Mouse (Mus musculus): Measurements from ENCODE around the gene Arhgap44. TPM values are rescaled to one million over a fixed set of nuclear protein-coding genes. Genes with fewer than 3 reads are reported as not detected.

The Arhgap44 gene
- total RNA-seq, 2 experiments from 2014 or later, result 6.0 to 7.7 TPM

DNA sequence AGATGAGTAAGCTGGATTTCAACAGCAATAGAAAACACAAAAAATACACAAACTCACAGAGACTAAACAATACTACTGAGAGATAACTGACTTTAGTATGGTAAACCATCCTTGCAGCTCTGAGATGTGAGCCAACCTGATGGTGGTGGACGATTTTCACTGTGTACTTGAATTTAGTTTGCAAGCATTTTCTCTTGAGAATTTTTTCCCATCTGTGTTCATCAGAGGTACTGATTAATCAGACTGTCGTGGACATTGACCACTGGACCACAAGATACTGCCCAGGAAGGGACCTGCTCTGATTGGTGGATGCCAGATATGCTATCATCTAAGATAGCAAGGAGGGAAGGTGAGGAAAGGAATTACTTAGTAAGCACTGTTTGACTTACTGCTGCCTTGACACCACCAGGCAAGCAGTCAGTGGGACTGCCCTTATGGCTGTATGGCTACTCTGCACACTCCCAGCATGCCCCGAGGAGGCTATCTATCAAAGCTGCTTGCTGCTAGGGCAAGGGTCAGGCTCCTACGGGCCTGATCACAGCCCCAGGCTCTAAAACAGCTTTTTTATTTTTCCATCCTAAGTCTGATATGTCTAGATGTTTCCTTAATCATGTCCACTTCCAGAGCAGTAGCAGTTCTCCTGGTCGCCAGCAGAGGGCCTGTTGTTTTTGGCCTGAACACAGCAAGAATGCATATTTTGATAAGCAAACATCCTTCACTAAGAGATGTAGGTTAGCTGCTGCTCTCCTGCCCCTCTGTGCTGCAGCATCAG lies 74.1 kb downstream of the Arhgap44 start:
- peak; percentile 57 for DNase-seq

GRCm38 (mm10) chr11:65080761-65081160 lies 82.0 kb downstream of the Arhgap44 start:
- no peak for DNase-seq

- no peak for DNase-seq
Measured at GRCm38 (mm10) chr11:65080274-65080673, 82.5 kb downstream of the Arhgap44 start.

DNA sequence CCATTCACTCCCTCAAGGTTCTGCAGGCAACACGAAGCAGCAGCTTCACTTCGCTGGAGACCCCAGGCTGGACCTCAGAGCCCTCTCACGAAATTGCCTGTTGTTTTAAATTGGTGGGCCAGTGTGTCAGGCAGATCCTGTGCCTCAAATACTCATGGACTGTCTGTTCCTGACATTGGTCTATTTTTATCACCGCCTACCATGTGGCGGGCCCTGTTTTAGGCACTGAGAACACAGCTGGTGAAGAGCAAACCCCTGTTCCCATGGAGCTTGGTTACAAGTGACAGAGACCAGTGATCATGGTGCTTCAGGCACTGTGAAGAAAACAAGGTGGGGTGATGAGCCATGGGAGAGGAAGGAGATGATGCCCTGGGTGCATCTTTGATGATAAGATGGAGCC lies 93.2 kb downstream of the Arhgap44 start:
- no peak for DNase-seq

DNA sequence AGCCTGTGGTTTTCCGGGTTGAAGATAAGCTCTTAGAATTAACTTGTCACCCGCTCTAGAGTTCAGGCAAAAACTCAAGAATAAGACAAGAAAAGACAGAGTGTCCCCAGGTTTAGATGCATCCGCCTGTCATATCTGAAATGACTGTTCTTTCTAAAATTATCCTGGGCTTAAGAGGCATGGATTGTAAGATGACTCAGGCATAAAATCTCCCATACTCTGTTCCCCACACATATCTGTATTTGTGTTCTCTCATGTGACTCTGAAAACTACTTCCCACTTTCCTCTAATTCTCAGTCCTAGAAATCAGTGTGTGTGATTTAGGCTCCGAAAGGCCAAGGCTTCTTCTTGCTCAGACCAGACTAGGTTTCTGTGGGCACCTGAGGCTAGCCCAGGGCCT lies 93.7 kb downstream of the Arhgap44 start:
- no peak for DNase-seq

DNA sequence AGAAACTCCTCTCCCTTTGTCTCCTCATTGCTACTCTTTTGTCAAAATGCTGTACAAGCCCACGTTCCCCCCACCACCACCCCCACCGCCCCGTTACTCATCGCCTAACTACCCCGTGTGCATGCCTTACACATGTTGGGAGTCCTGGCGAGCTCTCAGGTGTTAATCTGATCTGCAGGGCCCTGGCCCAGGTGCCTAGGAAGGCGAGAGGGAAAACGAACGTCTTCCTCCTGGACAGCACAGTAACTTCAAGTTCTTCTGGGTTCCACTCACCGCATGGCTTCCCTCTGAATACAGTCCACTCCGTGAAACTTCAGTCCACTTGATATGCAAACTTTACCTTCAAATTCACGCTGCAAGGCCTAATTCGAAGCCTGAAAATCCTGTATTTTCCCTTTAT lies 97.6 kb downstream of the Arhgap44 start:
- no peak for DNase-seq

DNA sequence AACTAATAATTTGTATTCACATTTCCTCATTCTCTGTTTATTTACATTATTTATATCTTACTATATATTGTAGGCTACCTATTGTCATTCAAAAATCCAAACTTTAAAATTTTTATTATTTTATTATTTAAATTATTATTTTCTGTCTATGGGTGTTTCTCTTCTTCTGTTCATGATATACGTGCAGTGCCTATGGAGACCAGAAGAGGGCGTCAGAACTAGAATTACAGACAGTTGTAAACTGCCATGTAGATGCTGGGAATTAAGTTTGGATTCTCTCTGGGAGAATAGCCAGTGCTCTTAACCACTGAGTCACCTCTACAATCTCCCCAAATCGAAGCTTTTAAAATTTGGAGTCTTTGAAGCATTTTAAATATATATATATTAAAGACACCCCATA lies 101.3 kb downstream of the Arhgap44 start:
- DNase-seq, result no peak

- no peak for DNase-seq
Measured at GRCm38 (mm10) chr11:65059531-65059930, 103.2 kb downstream of the Arhgap44 start.

- DNase-seq, result no peak
Measured at GRCm38 (mm10) chr11:65058224-65058908, 104.4 kb downstream of the Arhgap44 start.

DNA sequence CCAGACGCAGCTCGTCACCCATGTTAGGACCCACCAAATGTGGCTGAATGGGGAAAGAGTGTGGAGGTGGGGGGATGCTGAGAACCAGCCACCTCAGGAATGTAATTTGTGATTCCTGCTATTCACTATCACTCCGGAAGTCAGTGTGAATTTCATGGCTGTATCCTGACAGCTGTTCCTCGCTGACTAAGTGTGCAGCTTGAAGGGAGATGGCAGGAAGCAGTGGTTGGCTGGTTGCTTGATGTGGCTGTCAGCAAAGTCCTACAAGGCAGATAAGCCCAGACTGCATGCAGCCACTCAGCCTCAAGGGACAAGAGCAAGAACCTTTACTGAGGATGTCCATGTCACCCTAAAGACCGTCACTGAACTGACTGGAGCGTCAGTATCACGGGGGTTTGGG lies 107.2 kb downstream of the Arhgap44 start:
- no peak for DNase-seq

DNA sequence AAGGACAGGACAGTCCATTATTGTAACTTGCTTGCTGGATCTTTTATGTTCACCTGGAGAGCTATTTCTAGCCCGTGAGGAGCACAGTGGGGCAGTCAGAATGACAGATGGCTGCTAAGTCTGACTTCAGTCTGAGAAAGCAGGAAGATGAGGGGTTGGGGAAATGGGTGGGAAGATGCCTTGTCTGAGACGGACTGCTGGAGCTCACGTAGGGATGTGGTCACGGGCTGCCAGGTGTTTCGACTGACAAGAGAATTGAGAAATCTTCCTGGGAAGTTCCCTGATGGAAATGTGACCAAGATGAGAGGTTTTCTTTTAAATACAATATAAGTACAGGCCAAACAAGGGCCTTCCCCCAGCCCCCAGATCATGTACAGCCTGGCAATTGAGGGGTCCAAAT lies 108.5 kb downstream of the Arhgap44 start:
- no peak for DNase-seq

DNA sequence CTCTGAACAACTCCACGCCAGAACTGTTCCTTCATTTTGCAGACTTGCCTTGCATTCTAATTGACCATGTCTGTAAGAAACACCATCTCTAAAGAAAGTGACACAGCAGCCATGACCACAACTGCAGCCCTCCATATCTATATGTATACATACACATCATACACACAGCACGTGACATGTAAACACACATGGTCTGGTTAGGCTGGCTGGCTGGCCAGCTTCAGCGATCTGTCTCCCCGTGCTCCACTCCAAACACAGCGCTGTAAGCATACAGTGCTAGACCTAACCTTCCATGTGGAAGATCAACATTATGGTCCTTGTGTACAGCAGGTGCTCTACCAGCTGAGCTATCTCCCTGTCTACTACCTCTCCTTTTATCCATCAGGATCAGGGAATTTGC lies 111.9 kb downstream of the Arhgap44 start:
- no peak for DNase-seq

GRCm38 (mm10) chr11:65049090-65049489 lies 113.7 kb downstream of the Arhgap44 start:
- DNase-seq, result no peak

DNA sequence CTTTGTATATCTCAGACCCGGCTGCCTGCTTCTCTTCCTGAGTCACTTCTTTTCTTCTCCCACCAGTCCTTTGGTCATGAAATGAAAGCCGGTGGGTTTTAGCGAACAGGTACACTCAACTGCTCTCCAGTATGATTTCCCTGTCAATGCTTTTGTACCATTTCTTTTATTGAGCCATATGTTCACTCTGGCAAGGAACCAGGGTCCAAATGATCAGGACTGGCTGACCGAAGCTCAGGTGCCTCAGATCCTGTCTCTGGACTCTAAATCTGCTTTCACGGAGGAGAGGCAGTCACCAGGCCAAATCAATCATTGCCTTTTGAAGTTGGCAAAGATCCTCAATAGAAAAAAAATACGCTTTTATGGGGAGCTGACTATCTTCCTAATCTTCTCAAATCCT lies 122.2 kb downstream of the Arhgap44 start:
- no peak for DNase-seq

DNA sequence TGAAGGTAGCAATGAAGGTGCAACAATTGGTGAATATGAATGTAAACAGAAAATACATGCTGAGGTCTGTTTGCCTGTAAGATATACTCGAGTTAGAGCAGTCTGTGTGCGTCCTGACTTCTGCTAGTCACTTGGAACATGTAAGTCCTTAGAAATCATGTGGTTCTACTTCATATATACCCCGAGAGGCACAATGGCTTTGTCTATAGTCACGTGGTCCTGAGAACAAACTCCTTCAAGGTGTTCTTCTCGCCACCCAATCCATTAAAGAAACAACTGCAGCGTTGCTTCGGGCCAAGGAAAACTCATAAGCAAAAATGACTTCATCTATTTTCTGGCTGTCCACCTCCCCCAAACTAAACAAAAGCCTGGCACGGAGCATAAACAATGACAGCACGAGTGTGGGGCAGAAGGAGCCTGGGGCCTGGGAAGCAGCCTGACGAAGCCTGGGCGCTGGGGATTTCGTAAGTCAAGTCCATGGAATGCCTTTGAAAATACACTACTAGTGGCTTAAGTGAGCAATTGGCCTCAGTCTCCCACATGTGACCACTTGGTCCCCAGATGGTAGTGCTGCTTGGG lies 123.2 kb downstream of the Arhgap44 start:
- DNase-seq, result no peak

DNA sequence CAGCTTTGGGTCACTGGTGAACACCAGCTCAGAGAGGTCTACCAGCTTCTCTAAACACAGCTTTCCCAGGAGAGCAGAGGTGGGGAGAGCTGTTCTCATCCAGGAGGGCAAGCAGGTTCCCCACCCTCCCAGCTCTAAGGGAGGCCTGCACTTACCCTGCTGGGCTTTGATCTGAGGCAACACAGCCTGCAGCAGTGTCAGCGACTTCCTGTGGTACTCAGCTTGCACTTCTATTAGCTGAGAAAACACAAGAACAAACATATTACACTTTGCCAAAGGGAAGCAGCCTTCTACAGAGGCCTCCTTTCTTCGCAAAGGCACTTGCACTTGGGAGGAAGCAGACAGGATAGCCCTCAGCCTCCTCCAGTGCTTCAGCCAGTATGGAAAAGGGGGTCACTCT lies 123.8 kb downstream of the Arhgap44 start:
- no peak for DNase-seq

- DNase-seq, result no peak
Measured at GRCm38 (mm10) chr11:65032221-65032620, 130.5 kb downstream of the Arhgap44 start.

DNA sequence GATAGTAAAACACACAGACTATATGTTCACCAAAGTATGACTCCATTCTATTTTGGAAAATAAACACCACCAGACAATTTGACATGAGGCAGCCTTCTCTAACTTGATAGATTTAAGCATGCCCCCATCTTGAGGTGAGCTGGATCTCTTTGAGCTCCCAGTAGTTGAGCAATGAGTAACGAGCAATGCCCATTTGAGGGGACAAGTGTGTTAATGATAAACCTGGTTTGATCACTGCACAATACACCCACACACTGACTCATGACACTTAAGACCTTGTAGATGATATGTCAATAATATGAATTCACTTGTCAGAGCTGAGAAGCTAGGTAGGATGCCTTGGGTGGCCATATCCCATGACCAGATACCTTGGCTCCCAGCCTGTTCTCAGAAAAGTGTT lies 132.6 kb downstream of the Arhgap44 start:
- no peak for DNase-seq

DNA sequence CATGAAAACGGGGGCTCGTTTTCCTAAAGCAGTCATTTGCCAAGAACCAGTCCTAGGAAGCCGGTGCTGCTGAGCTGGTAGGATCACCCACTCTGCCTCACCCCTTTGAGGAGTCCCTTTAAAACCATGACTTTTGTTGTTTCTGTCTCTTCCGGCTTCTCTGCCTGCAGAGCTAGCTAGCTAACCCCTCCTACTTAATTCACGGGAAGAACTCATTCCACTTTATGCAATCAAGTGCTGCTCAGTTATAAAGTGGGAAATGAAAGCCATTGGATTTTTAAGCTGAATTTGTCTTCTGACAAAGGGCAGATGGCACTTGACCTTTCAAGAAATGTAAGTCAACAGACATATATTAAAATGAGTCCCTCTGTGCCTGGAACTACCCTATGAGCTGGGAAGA lies 134.7 kb downstream of the Arhgap44 start:
- no peak for DNase-seq

- DNase-seq, result no peak
Measured at GRCm38 (mm10) chr11:65022771-65023170, 140.0 kb downstream of the Arhgap44 start.

DNA sequence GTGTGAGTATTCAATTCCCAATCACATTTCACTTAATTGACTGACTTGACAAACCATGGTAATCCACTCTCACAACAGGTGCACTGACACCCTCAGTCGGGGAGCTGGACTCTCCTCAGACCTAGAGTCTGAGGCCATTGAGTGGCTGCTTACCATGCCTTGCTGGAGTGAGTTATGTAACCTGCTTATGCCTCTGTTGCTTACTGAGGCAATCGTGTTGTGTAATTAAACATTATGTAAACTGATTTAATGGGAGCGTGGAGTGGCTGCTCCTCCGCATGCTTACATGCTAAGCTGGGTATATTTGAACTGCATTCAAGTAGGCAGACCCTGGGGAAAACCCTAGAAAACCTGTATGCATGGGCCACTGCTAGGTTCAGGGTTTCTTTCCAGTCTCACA lies 142.0 kb downstream of the Arhgap44 start:
- DNase-seq, result no peak

- DNase-seq, result no peak
Measured at GRCm38 (mm10) chr11:65016754-65017153, 146.0 kb downstream of the Arhgap44 start.

DNA sequence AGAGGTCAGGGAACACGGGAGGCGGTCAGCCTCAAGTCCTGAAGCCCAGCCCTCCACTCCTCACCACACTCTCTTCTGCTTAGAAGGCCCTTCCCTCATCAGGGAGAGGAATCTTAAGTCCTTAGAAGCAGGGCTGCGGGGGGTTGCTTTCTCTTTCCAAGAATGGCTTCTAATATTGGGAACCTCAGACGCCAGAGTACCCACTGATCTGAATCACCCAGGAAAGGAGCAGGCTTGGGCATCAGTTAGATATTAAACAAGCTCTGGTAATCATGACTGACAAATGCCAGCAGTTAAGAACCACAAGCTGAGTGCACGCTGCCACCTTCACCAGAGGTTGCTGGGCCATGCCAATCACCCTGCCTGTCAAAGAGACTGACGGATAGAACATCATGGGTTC lies 148.9 kb downstream of the Arhgap44 start:
- DNase-seq, result no peak

- DNase-seq, result no peak
Measured at GRCm38 (mm10) chr11:65006047-65006446, 156.7 kb downstream of the Arhgap44 start.

Data from gastrocnemius, postnatal 10 days (tissue).